Mouse (Mus musculus): Measurements from ENCODE around the gene Uevld. TPM values are rescaled to one million over a fixed set of nuclear protein-coding genes. Genes with fewer than 3 reads are reported as not detected.

The Uevld gene
- 3.9 and 7.1 TPM in 2 replicates for polyA plus RNA-seq (2014; fragmentation: Nextera tagmentation; extraction: Ambion mirVana)

DNA sequence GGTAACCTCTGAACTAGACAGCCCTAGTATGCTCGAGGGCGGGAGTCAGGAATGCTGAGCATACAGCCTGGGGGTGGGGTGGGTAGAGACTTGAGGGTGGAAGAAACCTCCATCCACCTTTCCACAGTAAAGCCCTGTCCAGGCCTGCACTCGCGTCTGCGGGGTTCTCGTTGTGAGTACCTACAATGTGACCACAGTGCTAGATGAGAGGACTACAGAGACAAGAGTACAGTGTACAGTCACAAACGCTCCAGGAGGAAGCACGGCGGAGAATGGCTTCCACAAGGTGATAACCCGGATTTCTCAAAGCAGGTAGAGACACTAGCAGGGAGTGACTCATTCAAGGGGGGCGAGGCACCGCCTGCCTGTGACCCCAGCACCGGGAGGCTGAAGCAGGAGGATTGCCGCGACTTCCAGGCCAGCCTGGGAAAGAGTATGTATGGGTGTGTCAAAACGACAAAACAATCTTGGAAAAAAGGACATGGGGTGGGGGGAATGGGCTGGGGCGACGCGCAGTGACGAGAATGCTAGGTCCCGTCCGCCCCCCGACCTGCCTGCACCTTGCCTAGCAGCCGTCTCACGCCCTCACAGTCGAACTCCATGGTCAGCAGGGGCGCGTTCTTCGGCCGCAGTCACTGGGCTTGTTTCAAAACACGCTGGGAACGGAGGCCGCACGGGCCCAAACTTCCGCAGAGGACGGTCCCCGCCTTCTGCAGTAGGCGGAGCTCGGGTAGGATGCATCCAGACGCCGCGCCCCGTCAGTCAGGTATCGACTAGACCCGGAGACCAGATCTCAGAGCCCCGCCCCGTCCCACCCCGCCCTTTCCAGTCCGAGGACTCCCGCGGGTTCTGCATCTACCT lies at the start of gene Uevld:
Uevld (minus strand) TSS at position 697 of the 861 bp plus-strand sequence.
- Histone ChIP-seq H3K4me1 (ENCODE audit: control insufficient read depth, insufficient read depth, low read length) (peaks cover 8% of the 10 kb centered on the region; the same call in 1 of the 2 replicates), H3K4me2 (ENCODE audit: low read length) (peak within 1 kb of the TSS; percentile 85), H3K27ac (replicated peaks; ENCODE audit: low read depth, low read length) (no peak within 1 kb of the TSS), H3K9ac (replicated peaks; ENCODE audit: low read length) (peak within 1 kb of the TSS; percentile 79), H3K4me3 (replicated peaks; ENCODE audit: low read depth, low read length) (peak within 1 kb of the TSS; percentile 64), H3K9me3 (ENCODE audit: control insufficient read depth, low read length) (no peaks in the 10 kb centered on the region), H3K27me3 (ENCODE audit: control insufficient read depth, insufficient read depth, low read length) (no peaks in the 10 kb centered on the region), H3K36me3 (ENCODE audit: control insufficient read depth, insufficient read depth, low read length) (peaks cover 22% of the 10 kb centered on the region)
- WGBS: 1% methylated on average over 51 of the region's 51 CpGs
- DNase-seq (peak; percentile 95), ATAC-seq (ENCODE audit: low FRiP score, low TSS enrichment) (peak; percentile 88)

- Histone ChIP-seq H3K4me1 (ENCODE audit: control insufficient read depth, insufficient read depth, low read length) (peaks cover 25% of the 10 kb centered on the region), H3K36me3 (ENCODE audit: control insufficient read depth, insufficient read depth, low read length) (no peaks in the 10 kb centered on the region), H3K27me3 (ENCODE audit: control insufficient read depth, insufficient read depth, low read length) (no peaks in the 10 kb centered on the region), H3K9ac (replicated peaks; ENCODE audit: low read length) (peak overlapping the region; percentile 65), H3K27ac (replicated peaks; ENCODE audit: low read depth, low read length) (peak overlapping the region; percentile 77), H3K9me3 (ENCODE audit: control insufficient read depth, low read length) (no peaks in the 10 kb centered on the region), H3K4me3 (replicated peaks; ENCODE audit: low read depth, low read length) (peak overlapping the region; percentile 68), H3K4me2 (ENCODE audit: low read length) (peak overlapping the region; percentile 88)
- ATAC-seq (ENCODE audit: low FRiP score, low TSS enrichment) (no peak; the same call in 1 of the 2 replicates), DNase-seq (no peak)
- WGBS: under 1% methylated on average over 25 of the region's 25 CpGs
These were observed 49.5 kb upstream of the Uevld start for GRCm38 (mm10) chr7:47007818-47008167.

GRCm38 (mm10) chr7:47007109-47007780 lies 48.9 kb upstream of the Uevld start:
- WGBS: 23% methylated on average over 21 of the region's 21 CpGs
- no peak for DNase-seq
- no peak overlapping the region for H3K27ac ChIP-seq (replicated peaks; ENCODE audit: low read depth, low read length)
- H3K4me3 ChIP-seq (replicated peaks; ENCODE audit: low read depth, low read length): peak overlapping the region; percentile 68
- no peak for ATAC-seq (ENCODE audit: low FRiP score, low TSS enrichment)
- H3K9me3 ChIP-seq (ENCODE audit: control insufficient read depth, low read length): no peaks in the 10 kb centered on the region
- H3K36me3 ChIP-seq (ENCODE audit: control insufficient read depth, insufficient read depth, low read length): no peaks in the 10 kb centered on the region
- H3K9ac ChIP-seq (replicated peaks; ENCODE audit: low read length): peak overlapping the region; percentile 65
- H3K27me3 ChIP-seq (ENCODE audit: control insufficient read depth, insufficient read depth, low read length): no peaks in the 10 kb centered on the region
- peaks cover 30% of the 10 kb centered on the region for H3K4me1 ChIP-seq (ENCODE audit: control insufficient read depth, insufficient read depth, low read length)
- H3K4me2 ChIP-seq (ENCODE audit: low read length): peak overlapping the region; percentile 88

DNA sequence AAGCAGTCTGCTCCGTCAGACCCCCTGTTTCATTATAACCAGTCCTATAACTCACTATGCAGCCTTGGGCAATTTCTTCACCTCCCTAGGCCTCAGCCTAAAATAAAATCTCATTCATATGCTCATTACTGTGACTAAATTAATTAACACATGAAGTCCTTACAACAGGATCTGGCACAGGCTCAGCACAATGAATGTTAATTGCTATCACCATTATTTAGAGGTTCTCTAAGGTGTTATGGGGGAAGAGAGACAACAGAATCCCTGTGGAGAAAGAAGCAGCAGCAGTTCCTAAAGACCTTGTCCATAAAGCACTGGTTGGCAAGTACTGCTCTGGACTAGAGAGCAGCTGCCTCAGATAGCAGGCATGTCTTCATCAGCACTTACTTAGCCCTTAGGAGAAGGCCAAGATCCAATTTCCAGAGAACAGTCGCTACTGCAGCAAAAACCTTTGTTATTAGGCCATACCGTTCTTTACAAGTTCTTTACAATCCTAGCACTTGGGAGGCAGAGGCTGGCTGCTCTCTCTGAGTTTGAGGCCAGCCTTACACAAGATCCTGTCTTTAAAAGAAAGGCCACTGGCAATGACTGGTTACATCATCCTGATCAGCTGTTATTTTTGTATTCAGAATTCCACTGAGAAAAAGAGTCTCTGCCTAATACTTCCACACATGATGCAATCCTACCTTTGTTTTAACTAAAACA lies 45.2 kb upstream of the Uevld start:
- DNase-seq: peak; percentile 15
- no peak for ATAC-seq (ENCODE audit: low FRiP score, low TSS enrichment)
- Histone ChIP-seq H3K27ac (replicated peaks; ENCODE audit: low read depth, low read length) (no peak overlapping the region), H3K4me2 (ENCODE audit: low read length) (no peak overlapping the region), H3K36me3 (ENCODE audit: control insufficient read depth, insufficient read depth, low read length) (peaks cover 7% of the 10 kb centered on the region; the same call in 1 of the 2 replicates), H3K9me3 (ENCODE audit: control insufficient read depth, low read length) (no peaks in the 10 kb centered on the region), H3K27me3 (ENCODE audit: control insufficient read depth, insufficient read depth, low read length) (no peaks in the 10 kb centered on the region), H3K4me1 (ENCODE audit: control insufficient read depth, insufficient read depth, low read length) (peaks cover 27% of the 10 kb centered on the region), H3K9ac (replicated peaks; ENCODE audit: low read length) (no peak overlapping the region; the same call in 1 of the 2 replicates), H3K4me3 (replicated peaks; ENCODE audit: low read depth, low read length) (no peak overlapping the region)
- 20% methylated on average over 3 of the region's 3 CpGs for WGBS

DNA sequence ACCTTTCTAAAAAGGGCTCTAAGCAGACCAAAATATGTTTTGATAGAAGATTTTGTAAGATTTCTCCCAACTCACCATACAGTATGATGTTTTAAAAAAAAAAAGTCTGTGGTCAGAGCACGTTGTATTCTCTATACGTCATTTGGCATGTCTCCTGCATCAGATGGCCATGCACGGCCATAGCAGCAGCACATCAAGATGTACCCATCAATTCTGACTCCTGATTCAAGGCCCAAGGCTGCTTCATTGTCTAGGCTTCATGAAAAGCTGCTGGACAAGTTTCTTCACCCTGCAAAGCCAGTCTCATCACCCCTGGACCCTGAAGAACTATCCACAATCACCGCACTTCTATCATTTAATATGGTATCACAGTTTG lies 43.6 kb upstream of the Uevld start:
- Histone ChIP-seq H3K27ac (replicated peaks; ENCODE audit: low read depth, low read length) (no peak overlapping the region), H3K4me1 (ENCODE audit: control insufficient read depth, insufficient read depth, low read length) (peaks cover 20% of the 10 kb centered on the region), H3K9me3 (ENCODE audit: control insufficient read depth, low read length) (no peaks in the 10 kb centered on the region), H3K4me3 (replicated peaks; ENCODE audit: low read depth, low read length) (no peak overlapping the region), H3K4me2 (ENCODE audit: low read length) (no peak overlapping the region), H3K9ac (replicated peaks; ENCODE audit: low read length) (no peak overlapping the region), H3K27me3 (ENCODE audit: control insufficient read depth, insufficient read depth, low read length) (no peaks in the 10 kb centered on the region), H3K36me3 (ENCODE audit: control insufficient read depth, insufficient read depth, low read length) (peaks cover 23% of the 10 kb centered on the region)
- 49% methylated on average over 4 of the region's 4 CpGs for WGBS
- ATAC-seq (ENCODE audit: low FRiP score, low TSS enrichment) (no peak), DNase-seq (no peak)

DNA sequence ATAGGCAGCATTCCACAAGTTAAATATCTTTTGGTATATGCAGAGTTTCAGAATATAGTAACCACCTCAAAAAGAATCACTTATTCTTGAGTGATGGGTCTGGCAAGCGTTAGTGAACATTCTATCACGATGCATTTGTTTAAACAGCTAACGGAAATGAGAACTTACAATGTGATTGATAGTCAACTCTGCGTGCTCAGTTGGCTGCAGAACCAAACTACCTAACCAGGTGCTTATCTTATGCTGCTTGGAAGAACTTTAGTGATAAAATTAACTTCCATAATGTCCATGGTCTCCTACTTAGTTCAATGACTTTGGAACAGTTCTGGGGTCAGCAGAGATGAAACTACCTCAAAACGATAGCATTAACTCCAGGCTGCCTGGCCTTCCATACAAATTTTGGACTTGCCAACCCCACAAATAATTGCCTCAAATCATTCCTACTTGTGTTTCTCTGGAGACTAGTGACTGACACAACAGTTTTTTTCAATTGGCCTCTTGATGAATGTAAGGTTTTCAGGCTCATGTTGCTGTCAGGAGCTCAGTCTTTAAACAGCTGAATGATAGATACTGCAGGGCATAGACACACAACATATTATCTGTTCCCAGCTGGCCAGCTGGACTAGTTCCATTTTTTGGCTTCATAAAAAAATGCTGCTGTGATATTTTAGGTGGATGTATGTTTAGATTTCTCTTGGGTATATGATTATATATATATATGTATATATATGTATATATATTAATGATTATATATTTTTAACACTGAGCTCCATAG lies 43.0 kb upstream of the Uevld start:
- WGBS: 87% methylated on average over 5 of the region's 5 CpGs
- Histone ChIP-seq H3K27me3 (ENCODE audit: control insufficient read depth, insufficient read depth, low read length) (no peaks in the 10 kb centered on the region), H3K36me3 (ENCODE audit: control insufficient read depth, insufficient read depth, low read length) (peaks cover 23% of the 10 kb centered on the region), H3K4me3 (replicated peaks; ENCODE audit: low read depth, low read length) (no peak overlapping the region), H3K9ac (replicated peaks; ENCODE audit: low read length) (no peak overlapping the region), H3K9me3 (ENCODE audit: control insufficient read depth, low read length) (no peaks in the 10 kb centered on the region), H3K27ac (replicated peaks; ENCODE audit: low read depth, low read length) (no peak overlapping the region), H3K4me1 (ENCODE audit: control insufficient read depth, insufficient read depth, low read length) (peaks cover 17% of the 10 kb centered on the region), H3K4me2 (ENCODE audit: low read length) (no peak overlapping the region)
- ATAC-seq (ENCODE audit: low FRiP score, low TSS enrichment) (no peak), DNase-seq (no peak)

GRCm38 (mm10) chr7:47000644-47000983 lies 42.3 kb upstream of the Uevld start:
- Histone ChIP-seq H3K27ac (replicated peaks; ENCODE audit: low read depth, low read length) (no peak overlapping the region), H3K9me3 (ENCODE audit: control insufficient read depth, low read length) (no peaks in the 10 kb centered on the region), H3K4me1 (ENCODE audit: control insufficient read depth, insufficient read depth, low read length) (peaks cover 17% of the 10 kb centered on the region), H3K4me2 (ENCODE audit: low read length) (no peak overlapping the region), H3K36me3 (ENCODE audit: control insufficient read depth, insufficient read depth, low read length) (peaks cover 30% of the 10 kb centered on the region), H3K4me3 (replicated peaks; ENCODE audit: low read depth, low read length) (no peak overlapping the region), H3K9ac (replicated peaks; ENCODE audit: low read length) (no peak overlapping the region), H3K27me3 (ENCODE audit: control insufficient read depth, insufficient read depth, low read length) (no peaks in the 10 kb centered on the region)
- DNase-seq (peak; percentile 37), ATAC-seq (ENCODE audit: low FRiP score, low TSS enrichment) (peak; percentile 73; the same call in 1 of the 2 replicates)
- WGBS: 40% methylated on average over 3 of the region's 3 CpGs

GRCm38 (mm10) chr7:46999983-47000643 lies 41.8 kb upstream of the Uevld start:
- Histone ChIP-seq H3K9me3 (ENCODE audit: control insufficient read depth, low read length) (no peaks in the 10 kb centered on the region), H3K36me3 (ENCODE audit: control insufficient read depth, insufficient read depth, low read length) (peaks cover 35% of the 10 kb centered on the region), H3K4me1 (ENCODE audit: control insufficient read depth, insufficient read depth, low read length) (peaks cover 14% of the 10 kb centered on the region), H3K27ac (replicated peaks; ENCODE audit: low read depth, low read length) (no peak overlapping the region), H3K9ac (replicated peaks; ENCODE audit: low read length) (no peak overlapping the region), H3K4me3 (replicated peaks; ENCODE audit: low read depth, low read length) (no peak overlapping the region), H3K27me3 (ENCODE audit: control insufficient read depth, insufficient read depth, low read length) (no peaks in the 10 kb centered on the region), H3K4me2 (ENCODE audit: low read length) (no peak overlapping the region)
- DNase-seq (no peak), ATAC-seq (ENCODE audit: low FRiP score, low TSS enrichment) (no peak)
- WGBS: 82% methylated on average over 8 of the region's 8 CpGs

Data from midbrain, embryonic 14.5 days (tissue).